Mouse (Mus musculus): Measurements from ENCODE around the gene Plekhh1. TPM values are rescaled to one million over a fixed set of nuclear protein-coding genes. Genes with fewer than 3 reads are reported as not detected.

Gene Plekhh1
- polyA plus RNA-seq, 1 experiment, result 2.7 TPM

DNA sequence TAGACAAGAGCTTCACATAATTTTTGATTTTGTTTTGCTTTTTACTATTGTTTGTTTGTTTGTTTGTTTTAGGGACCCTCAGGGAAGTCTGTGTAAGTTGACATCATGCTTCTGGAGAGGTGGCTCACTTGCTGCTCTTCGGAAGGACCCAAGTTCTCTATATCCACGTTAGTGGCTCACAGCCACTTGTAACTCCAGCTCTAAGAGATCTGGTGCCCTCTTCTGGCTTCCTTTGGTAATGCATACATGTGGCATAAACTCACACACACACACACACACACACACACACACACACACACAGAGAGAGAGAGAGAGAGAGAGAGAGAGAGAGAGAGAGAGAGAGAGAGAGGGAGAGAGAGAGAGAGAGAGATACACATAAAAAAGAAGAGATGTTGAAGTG, 75.6 kb downstream of the Plekhh1 start:
- Histone ChIP-seq H3K4me1 (ENCODE audit: control insufficient read depth, insufficient read depth, low read length) (no peaks in the 10 kb centered on the region; the same call in 1 of the 2 replicates), H3K27me3 (ENCODE audit: control insufficient read depth, insufficient read depth, low read length) (no peaks in the 10 kb centered on the region), H3K27ac (ENCODE audit: control insufficient read depth, insufficient read depth, low read depth, low read length) (no peak overlapping the region), H3K36me3 (ENCODE audit: control insufficient read depth, insufficient read depth, low read length) (no peaks in the 10 kb centered on the region), H3K4me3 (ENCODE audit: control insufficient read depth, low read depth, low read length) (no peak overlapping the region)
- TF ChIP-seq POLR2A (IDR thresholded peaks at IDR 0.05; ENCODE audit: control insufficient read depth, low read depth, low read length) (no peak), CTCF (IDR thresholded peaks at IDR 0.05; ENCODE audit: control insufficient read depth, insufficient read depth, insufficient replicate concordance, low read depth, low read length) (no peak)

DNA sequence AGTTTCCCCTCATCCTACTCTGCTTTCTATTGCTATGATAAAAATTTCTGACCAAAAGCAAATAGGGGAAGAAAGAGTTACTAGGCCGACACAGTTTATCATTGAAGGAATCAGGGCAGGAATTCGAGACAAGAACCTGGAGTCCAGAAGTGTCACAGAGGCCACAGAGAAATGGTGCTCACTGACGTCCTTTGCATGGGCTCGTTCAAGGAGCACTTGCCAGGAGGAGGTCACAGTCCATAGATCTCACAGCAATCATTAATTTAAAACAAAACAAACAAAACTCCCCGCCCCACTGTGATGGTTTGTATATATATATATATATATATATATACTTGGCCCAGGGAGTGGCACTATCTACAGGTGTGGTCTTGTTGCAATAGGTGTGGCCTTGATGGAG, 76.3 kb downstream of the Plekhh1 start:
- H3K27me3 ChIP-seq (ENCODE audit: control insufficient read depth, insufficient read depth, low read length), result no peaks in the 10 kb centered on the region
- H3K4me1 ChIP-seq (ENCODE audit: control insufficient read depth, insufficient read depth, low read length), result no peaks in the 10 kb centered on the region; the same call in 1 of the 2 replicates
- no peak overlapping the region for H3K27ac ChIP-seq (ENCODE audit: control insufficient read depth, insufficient read depth, low read depth, low read length)
- H3K36me3 ChIP-seq (ENCODE audit: control insufficient read depth, insufficient read depth, low read length), result no peaks in the 10 kb centered on the region
- no peak overlapping the region for H3K4me3 ChIP-seq (ENCODE audit: control insufficient read depth, low read depth, low read length)
- TF ChIP-seq POLR2A (IDR thresholded peaks at IDR 0.05; ENCODE audit: control insufficient read depth, low read depth, low read length) (no peak), CTCF (IDR thresholded peaks at IDR 0.05; ENCODE audit: control insufficient read depth, insufficient read depth, insufficient replicate concordance, low read depth, low read length) (no peak)

DNA sequence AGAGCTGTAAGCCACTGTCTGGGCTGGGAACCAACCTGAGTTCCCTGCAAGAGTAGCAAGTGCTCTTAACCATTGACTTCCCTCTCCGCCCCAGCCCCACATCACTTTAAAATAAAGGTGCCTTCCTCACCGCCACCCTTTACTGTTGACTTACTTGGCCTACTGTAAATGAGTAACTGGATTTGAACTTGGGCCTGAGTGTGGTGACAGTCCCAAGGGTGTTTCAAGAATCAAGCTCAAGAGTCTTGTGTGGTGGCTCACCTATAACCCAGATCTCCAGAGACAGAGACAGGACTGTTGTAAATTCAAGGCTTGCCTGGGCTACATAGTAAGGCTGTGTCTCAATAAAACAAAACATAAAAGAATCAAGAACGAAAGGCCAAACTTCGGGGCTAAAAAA, 90.0 kb downstream of the Plekhh1 start:
- H3K4me3 ChIP-seq (ENCODE audit: control insufficient read depth, low read depth, low read length), result no peak overlapping the region
- no peaks in the 10 kb centered on the region for H3K27me3 ChIP-seq (ENCODE audit: control insufficient read depth, insufficient read depth, low read length)
- no peak overlapping the region for H3K27ac ChIP-seq (ENCODE audit: control insufficient read depth, insufficient read depth, low read depth, low read length)
- TF ChIP-seq POLR2A (IDR thresholded peaks at IDR 0.05; ENCODE audit: control insufficient read depth, low read depth, low read length) (no peak), CTCF (IDR thresholded peaks at IDR 0.05; ENCODE audit: control insufficient read depth, insufficient read depth, insufficient replicate concordance, low read depth, low read length) (no peak)
- no peaks in the 10 kb centered on the region for H3K36me3 ChIP-seq (ENCODE audit: control insufficient read depth, insufficient read depth, low read length)
- no peaks in the 10 kb centered on the region for H3K4me1 ChIP-seq (ENCODE audit: control insufficient read depth, insufficient read depth, low read length)

DNA sequence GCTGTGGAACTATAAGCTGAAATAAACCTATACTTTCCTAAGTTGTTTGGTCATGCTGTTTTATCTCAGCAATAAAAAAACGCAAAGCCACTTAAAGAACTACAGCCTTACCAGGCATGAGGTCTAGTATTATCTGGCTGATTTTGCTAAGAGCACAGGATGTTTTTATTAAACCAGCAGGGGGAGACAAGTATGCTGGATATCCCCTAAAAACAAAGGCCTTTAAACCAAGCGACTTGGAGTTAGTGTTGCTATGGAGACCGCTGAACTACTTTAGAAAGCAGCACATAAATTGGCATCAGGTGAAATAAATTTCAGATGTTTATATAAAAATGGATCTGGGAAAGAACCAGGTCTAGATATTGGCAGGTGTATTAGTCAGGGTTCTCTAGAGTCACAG, 93.9 kb downstream of the Plekhh1 start:
- Histone ChIP-seq H3K36me3 (ENCODE audit: control insufficient read depth, insufficient read depth, low read length) (no peaks in the 10 kb centered on the region), H3K4me3 (ENCODE audit: control insufficient read depth, low read depth, low read length) (no peak overlapping the region), H3K27ac (ENCODE audit: control insufficient read depth, insufficient read depth, low read depth, low read length) (no peak overlapping the region), H3K4me1 (ENCODE audit: control insufficient read depth, insufficient read depth, low read length) (no peaks in the 10 kb centered on the region), H3K27me3 (ENCODE audit: control insufficient read depth, insufficient read depth, low read length) (no peaks in the 10 kb centered on the region)
- TF ChIP-seq CTCF (IDR thresholded peaks at IDR 0.05; ENCODE audit: control insufficient read depth, insufficient read depth, insufficient replicate concordance, low read depth, low read length), result no peak
- no peak for TF ChIP-seq POLR2A (IDR thresholded peaks at IDR 0.05; ENCODE audit: control insufficient read depth, low read depth, low read length)

DNA sequence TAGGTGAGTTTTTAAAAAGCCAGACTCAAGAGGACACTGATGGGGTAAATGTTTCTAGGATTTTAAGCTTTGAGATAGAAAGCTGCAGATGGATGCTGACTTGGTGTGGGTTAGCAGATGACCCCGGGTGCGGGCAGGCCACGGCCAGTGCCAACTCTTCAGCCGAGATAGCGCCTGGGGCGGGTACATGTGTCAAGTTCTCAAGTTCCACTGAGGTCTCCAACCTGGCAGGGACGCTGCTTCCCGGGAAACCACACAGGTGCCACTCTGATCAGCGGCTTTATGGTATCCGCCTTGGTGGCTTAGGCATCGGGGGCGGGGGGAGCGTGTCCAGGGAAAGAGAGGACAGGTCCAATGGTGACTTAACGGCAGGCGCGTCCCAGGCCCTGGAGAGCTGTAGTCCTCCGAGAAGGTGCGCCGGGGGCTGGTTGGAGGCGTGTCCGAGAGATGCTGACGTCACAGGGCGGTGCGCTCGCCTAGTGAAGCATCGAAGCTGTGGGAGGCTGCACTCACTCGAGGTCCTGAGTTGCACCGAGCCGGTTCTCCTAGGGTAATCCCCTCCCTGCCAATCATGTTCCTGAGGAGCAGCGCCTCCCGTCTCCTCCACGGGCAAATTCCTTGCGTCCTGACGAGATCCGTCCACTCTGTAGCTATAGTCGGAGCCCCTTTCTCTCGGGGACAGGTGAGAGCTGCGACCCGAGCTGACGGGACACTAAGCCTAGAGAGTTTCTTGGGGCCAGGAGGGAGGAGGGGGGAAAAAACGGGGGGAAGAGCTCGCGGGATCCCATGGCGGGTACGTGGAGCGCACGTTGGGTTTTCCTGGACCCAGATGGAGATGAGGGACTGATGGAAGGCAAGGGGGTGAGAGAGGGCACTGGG, 101.6 kb downstream of the Plekhh1 start, which contains the start of gene Arg2:
Gene Arg2, plus strand, starts transcription at position 479 of the 879 bp plus-strand sequence.
- Histone ChIP-seq H3K36me3 (ENCODE audit: control insufficient read depth, insufficient read depth, low read length) (no peaks in the 10 kb centered on the region), H3K27ac (ENCODE audit: control insufficient read depth, insufficient read depth, low read depth, low read length) (no peak within 1 kb of the TSS), H3K4me3 (ENCODE audit: control insufficient read depth, low read depth, low read length) (peak within 1 kb of the TSS; percentile 61), H3K4me1 (ENCODE audit: control insufficient read depth, insufficient read depth, low read length) (peaks cover 11% of the 10 kb centered on the region), H3K27me3 (ENCODE audit: control insufficient read depth, insufficient read depth, low read length) (no peaks in the 10 kb centered on the region)
- TF ChIP-seq POLR2A (IDR thresholded peaks at IDR 0.05; ENCODE audit: control insufficient read depth, low read depth, low read length) (no peak), CTCF (IDR thresholded peaks at IDR 0.05; ENCODE audit: control insufficient read depth, insufficient read depth, insufficient replicate concordance, low read depth, low read length) (no peak)

Other genes starting within 250 kb of the Plekhh1 start
- 31.8 and 38.5 TPM in 2 replicates for gene Atp6v1d, start 167.5 kb upstream of the Plekhh1 start, polyA plus RNA-seq (2012; rRNA removed)
- gene Eif2s1, start 167.3 kb upstream of the Plekhh1 start, polyA plus RNA-seq (2012; rRNA removed), result 29.3 and 45.0 TPM in 2 replicates
- gene Plek2, start 122.2 kb upstream of the Plekhh1 start, polyA plus RNA-seq (2012; rRNA removed), result 0.22 and 0.36 TPM in 2 replicates
- 2.3 and 2.6 TPM in 2 replicates for gene Tmem229b, start 21.5 kb upstream of the Plekhh1 start, polyA plus RNA-seq (2012; rRNA removed)
- gene Pigh, start 60.5 kb downstream of the Plekhh1 start, polyA plus RNA-seq (2012; rRNA removed), result 6.0 and 6.8 TPM in 2 replicates
- gene Arg2, start 101.6 kb downstream of the Plekhh1 start, polyA plus RNA-seq (2012; rRNA removed), result 1.2 and 2.0 TPM in 2 replicates
- gene Vti1b, start 143.5 kb downstream of the Plekhh1 start, polyA plus RNA-seq (2012; rRNA removed), result 21.7 and 22.7 TPM in 2 replicates
- 127 and 132 TPM in 2 replicates for gene Rdh11, start 163.1 kb downstream of the Plekhh1 start, polyA plus RNA-seq (2012; rRNA removed)
- gene Rdh12, start 179.8 kb downstream of the Plekhh1 start, polyA plus RNA-seq (2012; rRNA removed), result 0.42 and 0.63 TPM in 2 replicates